Comparison of ENCODE assay signal across 8 mouse cellular contexts in genomic region chr3:83110163-83110562, GRCm38 (mm10). TPM values are rescaled to one million over a fixed set of nuclear protein-coding genes. Genes with fewer than 3 reads are reported as not detected.
A peak's percentile ranks its signal among the peaks of the same experiment; 100 is the strongest.
DNase-seq lines count a peak whose midpoint lies in the region; ATAC-seq and TF ChIP-seq lines count a peak whose summit lies in the region.

No protein-coding gene starts in this region.

- H3K4me3 ChIP-seq in lung, postnatal 0 days (ENCODE audit: low read depth, low read length), result no peak overlapping the region
- H3K4me3 ChIP-seq in thymus, adult 2 months (ENCODE audit: control insufficient read depth, insufficient read depth, low read length), result no peak overlapping the region

- no peaks in the 10 kb centered on the region for H3K9me3 ChIP-seq in lung, postnatal 0 days (ENCODE audit: low read length)

- no peak for TF ChIP-seq POLR2A in thymus, adult 2 months (IDR thresholded peaks at IDR 0.05; ENCODE audit: control insufficient read depth, extremely low read depth, insufficient read depth, low read length, poor library complexity)

- H3K4me1 ChIP-seq in lung, postnatal 0 days (ENCODE audit: insufficient read depth, low read depth, low read length), result no peaks in the 10 kb centered on the region
- no peaks in the 10 kb centered on the region for H3K4me1 ChIP-seq in thymus, adult 2 months (replicated peaks; ENCODE audit: control insufficient read depth, insufficient read depth, low read length)

- no peak for DNase-seq in frontal cortex, postnatal 14 days (ENCODE audit: low spot score in 2 of 2)
- DNase-seq in 416B (ENCODE audit: low read depth), result peak; percentile 51
- DNase-seq in embryo, embryonic 11 days, result peak; percentile 75
- DNase-seq in lung, postnatal 0 days (ENCODE audit: low spot score), result peak; percentile 87
- no peak for DNase-seq in spleen, adult 18-20 months
- DNase-seq in gastrocnemius, adult 8-10 months (ENCODE audit: low spot score in 2 of 2), result no peak
- no peak for DNase-seq in thymus, adult 2 months

- ATAC-seq in frontal cortex, adult (ENCODE audit: low TSS enrichment), result peak; percentile 89
- peak; percentile 23; the same call in 1 of the 2 replicates for ATAC-seq in lung, postnatal 0 days

- no peak for TF ChIP-seq EP300 in lung, postnatal 0 days (IDR thresholded peaks at IDR 0.05)

- no peak overlapping the region for H3K9ac ChIP-seq in lung, postnatal 0 days (replicated peaks; ENCODE audit: low read depth)

- H3K36me3 ChIP-seq in lung, postnatal 0 days (ENCODE audit: insufficient read depth, low read length), result no peaks in the 10 kb centered on the region
- H3K36me3 ChIP-seq in thymus, adult 2 months (ENCODE audit: control insufficient read depth, insufficient read depth, low read length), result no peaks in the 10 kb centered on the region

- H3K27me3 ChIP-seq in lung, postnatal 0 days (replicated peaks; ENCODE audit: insufficient read depth, low read length), result no peaks in the 10 kb centered on the region
- H3K27me3 ChIP-seq in thymus, adult 2 months (ENCODE audit: control insufficient read depth, insufficient read depth, low read length), result no peaks in the 10 kb centered on the region

- peak; percentile 88 for TF ChIP-seq CTCF in lung, postnatal 0 days (IDR thresholded peaks at IDR 0.05)
- no peak for TF ChIP-seq CTCF in thymus, adult 2 months (IDR thresholded peaks at IDR 0.05; ENCODE audit: borderline replicate concordance, control insufficient read depth, extremely low read depth, insufficient read depth, low read length, poor library complexity)

- 33% methylated on average over 4 of the region's 4 CpGs for WGBS in lung, postnatal 0 days
- whole genome bisulfite sequencing in thymus, adult 2 months, result 37% methylated on average over 4 of the region's 4 CpGs

- H3K27ac ChIP-seq in lung, postnatal 0 days (ENCODE audit: low read length), result no peak overlapping the region
- no peak overlapping the region for H3K27ac ChIP-seq in thymus, adult 2 months (ENCODE audit: control insufficient read depth, insufficient read depth, low read length)

- H3K4me2 ChIP-seq in lung, postnatal 0 days (replicated peaks; ENCODE audit: low read depth, low read length), result no peak overlapping the region

RNA-seq across cellular contexts. Expression of gene Dchs2, which starts 17.6 kb away (rescaled TPM):
- 0.19 and 0.20 TPM in 2 replicates for polyA plus RNA-seq in lung, postnatal 0 days (2015; fragmentation: Nextera tagmentation; extraction: Ambion mirVana)
- total RNA-seq in gastrocnemius, adult 8-10 months (2022), result under 1 TPM; 0.36 to 0.63 (median 0.39) TPM
- polyA plus RNA-seq in thymus, adult 2 months (2012; rRNA removed), result 0.31 and 0.32 TPM in 2 replicates

RNA-seq across cellular contexts. Expression of gene Plrg1, which starts 54.8 kb away (rescaled TPM):
- 54.5 and 57.8 TPM in 2 replicates for polyA plus RNA-seq in lung, postnatal 0 days (2015; fragmentation: Nextera tagmentation; extraction: Ambion mirVana)
- total RNA-seq in gastrocnemius, adult 8-10 months (2022), result 10 to 100 TPM; 18.0 to 21.7 (median 20.1) TPM
- polyA plus RNA-seq in thymus, adult 2 months (2012; rRNA removed), result 55.9 TPM in 2 replicates

Comparison
In these comparisons a context has a peak if more than half of its experiments do, and no peak if none do; other contexts are left out.
1. DNase-seq: peak in 416B (single experiment), embryo, embryonic 11 days (single experiment) and lung, postnatal 0 days (single experiment); none in frontal cortex, postnatal 14 days (0 of 2), spleen, adult 18-20 months (0 of 2), gastrocnemius, adult 8-10 months (0 of 2) and thymus, adult 2 months (single experiment).